Mouse (Mus musculus) frontal cortex, adult (tissue): ENCODE measurements around the gene Tnfrsf1b.

Experiments
- ATAC-seq: cut with Nextera tagmentation; 2 replicates; pipeline ENCODE4 v1.9.2; 2017; ENCODE audit warnings: mild to moderate bottlenecking, moderate library complexity, mixed read lengths; ENCODE audit not compliant: low TSS enrichment

The Tnfrsf1b gene

DNA sequence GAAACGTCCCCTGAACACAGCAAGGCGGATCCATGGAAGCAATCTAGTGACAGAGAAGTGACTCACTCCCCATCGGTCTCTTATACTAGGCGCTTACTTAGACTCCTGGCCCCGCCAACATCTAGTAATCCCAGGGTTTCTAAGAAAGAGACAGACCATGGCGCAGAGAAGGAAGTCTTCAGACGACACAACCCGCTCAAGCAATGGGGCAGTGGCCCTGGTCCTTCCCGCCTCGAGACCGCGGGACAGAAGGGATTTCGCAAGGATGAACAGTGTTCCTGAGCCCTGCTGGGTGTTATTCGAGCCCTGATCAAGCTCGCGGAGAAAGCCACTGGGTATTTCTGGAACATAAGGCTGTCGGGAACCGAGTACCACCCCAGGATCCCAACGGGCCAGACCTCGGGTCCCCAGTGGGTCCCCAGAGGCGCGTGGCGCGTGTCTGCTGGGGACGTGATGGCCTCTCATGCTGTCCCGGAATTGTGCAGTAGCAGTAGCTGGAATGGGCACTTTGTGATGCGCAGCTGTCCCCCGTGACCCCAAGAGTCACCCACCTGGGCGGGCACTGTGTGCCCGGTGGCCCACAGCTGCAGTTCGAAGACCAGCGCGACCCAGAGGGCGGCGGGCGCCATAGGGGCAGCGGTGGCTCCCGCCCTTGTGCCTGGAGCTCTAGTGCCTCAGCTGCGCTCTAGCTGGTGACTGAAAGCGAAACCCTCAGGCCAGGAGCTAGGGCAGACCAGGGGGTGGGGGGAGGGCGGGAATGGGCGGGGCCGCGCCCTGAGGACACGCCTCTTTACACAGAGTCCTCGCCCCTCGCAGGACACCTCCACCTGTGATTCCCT, at the start of gene Tnfrsf1b:
Tnfrsf1b (minus strand) TSS at position 698 of the 839 bp plus-strand sequence.
- no peak; the same call in 1 of the 2 replicates for ATAC-seq

- ATAC-seq: peak; percentile 84
These were observed 49.1 kb upstream of the Tnfrsf1b start for GRCm38 (mm10) chr4:145295589-145296300.

DNA sequence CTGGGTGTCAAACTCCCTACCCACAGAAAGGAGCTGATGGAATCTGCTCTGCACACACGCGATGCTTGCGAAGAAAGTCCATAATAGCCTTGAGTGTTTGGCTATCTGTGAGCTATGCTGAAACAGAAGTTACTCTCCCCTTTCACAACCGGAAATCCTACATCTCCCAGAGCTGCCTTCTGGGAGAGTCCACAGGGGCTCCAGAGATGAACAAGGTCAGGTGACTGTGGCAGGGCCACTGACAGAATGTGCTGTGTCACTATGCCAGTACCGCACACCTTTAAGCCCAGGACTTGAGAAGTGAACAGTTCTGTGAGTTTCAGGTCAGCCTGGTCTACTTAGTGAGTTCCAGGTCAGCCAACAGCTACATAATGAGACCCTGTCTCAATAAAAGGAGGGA, 47.9 kb upstream of the Tnfrsf1b start:
- no peak for ATAC-seq

DNA sequence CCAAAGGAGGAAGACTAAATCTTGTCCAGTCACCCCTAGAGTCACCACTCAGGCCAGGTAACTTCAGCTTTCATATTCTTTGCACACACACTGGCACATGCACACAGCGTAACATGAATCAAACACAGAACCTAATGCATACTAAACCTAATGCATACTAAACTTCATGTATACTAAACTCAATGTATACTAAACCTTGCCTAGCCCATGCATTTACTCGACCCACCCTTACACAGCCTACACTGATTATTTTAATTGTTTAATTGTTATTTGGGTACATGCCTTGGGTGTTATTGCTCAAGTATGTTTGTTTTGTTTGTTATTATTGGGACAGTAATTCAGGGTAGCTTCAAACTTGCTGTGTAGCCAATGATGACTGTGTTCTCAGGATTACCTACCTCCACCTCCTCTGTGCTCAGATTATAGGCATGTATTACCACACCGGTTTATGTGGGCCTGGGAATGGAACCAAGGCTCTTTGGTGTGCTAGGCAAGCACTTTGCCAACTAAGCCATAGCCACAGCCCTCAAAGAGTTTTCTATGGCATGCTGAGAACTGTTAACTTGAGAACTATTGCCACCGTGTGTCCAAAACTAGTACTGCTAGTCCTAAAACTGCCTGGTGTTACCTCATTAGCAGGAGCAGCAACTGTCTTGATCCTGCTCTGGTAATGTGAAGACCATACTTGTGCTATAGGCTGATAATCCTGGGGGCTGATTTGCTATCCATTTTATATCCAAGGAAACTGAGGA, 39.9 kb upstream of the Tnfrsf1b start:
- ATAC-seq: peak; percentile 88

- ATAC-seq: no peak
These were observed 38.0 kb upstream of the Tnfrsf1b start for GRCm38 (mm10) chr4:145284675-145285074.

DNA sequence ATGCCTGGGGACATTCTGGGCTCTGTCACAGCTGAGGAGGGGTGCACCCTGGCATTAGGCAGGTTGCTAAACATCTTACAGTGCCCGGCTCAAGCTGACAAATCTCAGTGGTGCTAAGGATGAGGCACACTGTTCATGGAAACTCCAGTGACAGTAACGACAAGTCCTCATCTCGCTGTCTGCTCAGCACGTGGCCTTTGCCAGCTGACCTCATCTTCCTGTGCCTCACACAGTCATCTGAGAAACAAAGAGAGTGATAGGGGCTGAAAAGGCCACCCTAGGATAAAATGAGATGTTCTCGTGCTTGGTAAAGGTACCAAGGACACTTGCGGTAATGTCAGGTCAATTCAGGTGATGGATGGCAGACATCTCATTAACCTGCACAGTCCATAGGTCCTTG, 36.8 kb upstream of the Tnfrsf1b start:
- ATAC-seq: no peak

DNA sequence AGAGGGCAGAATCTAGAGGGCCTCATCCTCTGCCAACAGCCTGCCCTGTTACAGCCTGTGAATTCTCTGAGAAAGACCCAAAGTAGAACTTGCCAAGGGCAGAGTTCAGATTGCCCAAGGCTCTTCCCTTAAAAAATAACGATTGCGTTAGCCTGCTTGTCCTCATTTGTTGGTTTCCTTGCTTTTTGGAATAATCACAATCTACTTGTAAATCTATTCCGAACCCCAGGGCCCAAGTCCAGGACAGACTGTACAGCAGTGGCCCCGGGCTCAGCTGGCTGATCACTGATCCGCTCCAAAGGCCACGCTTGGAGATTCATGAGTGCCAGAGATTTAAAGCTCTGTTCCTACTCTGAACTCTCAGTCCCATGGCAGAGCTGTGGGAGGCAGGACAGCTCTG, 34.3 kb upstream of the Tnfrsf1b start:
- ATAC-seq: no peak

GRCm38 (mm10) chr4:145278724-145279370, 32.2 kb upstream of the Tnfrsf1b start:
- no peak for ATAC-seq

GRCm38 (mm10) chr4:145278231-145278630, 31.6 kb upstream of the Tnfrsf1b start:
- no peak for ATAC-seq

DNA sequence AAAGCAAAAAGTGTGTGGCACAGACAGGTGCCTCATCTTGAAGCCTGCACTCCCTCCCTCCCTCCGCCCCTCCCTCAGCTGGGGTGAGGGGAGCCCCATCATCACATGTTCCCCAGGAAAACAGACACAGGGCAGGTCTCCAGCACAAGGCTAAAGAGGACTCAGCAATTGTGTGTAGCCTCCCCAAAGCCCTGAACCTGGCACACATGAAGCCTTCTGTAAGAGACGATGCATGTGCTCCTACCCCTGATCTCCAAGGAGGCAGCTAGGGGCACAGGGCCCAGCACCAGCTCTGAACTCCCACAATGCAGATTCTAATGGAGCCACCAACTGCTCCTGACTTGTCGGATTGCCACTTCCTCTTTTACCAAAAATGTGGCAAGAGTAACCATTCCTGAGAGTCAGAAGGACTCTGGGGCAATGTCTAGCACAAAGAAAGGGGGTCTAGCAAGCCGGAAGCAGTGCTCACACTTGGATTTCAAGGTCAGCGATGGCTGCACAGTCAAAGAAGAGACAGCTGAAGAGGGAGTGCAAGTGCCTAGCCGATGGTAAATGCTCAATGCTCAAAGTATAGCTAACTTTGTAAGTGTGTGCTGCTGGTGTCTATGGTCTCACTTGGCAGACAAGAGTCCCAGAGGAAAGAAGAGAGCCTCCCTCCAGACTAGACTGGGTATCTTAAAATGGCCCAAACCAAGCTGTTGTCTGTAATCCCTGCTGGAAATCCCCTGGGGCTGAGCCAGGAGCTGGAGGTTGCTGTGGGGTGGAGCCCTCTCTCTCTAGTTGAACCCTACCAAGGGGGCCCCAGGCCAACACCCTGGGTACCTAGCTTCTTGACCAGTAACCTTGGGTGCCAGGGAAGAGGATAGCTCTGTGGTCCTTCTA, 29.9 kb upstream of the Tnfrsf1b start:
- ATAC-seq: no peak

- ATAC-seq: no peak
These were observed 28.2 kb upstream of the Tnfrsf1b start for GRCm38 (mm10) chr4:145274887-145275286.

GRCm38 (mm10) chr4:145273923-145274322, 27.3 kb upstream of the Tnfrsf1b start:
- ATAC-seq: no peak

- ATAC-seq: no peak
These were observed 26.1 kb upstream of the Tnfrsf1b start for GRCm38 (mm10) chr4:145272763-145273162.

GRCm38 (mm10) chr4:145271634-145272033, 25.0 kb upstream of the Tnfrsf1b start:
- no peak for ATAC-seq

DNA sequence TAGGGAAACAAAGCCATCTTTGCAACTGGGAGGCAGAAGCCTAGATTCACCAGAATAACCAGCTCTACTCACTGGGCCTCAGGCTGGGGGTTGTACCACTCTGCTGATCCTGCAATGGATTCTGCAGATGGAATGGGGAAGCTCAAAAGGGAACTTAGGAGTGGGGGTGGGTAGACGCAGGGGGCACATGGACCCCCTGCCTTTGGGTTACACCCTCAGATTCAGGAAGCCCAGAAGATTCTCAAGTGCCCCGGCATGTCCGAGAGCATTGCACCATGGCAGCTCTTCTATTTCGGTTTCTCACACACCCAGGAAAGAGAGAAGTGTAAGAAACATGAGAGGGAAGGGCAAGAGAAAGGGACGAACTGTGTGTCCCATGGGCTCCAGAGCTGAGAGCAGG, 23.5 kb upstream of the Tnfrsf1b start:
- no peak for ATAC-seq

DNA sequence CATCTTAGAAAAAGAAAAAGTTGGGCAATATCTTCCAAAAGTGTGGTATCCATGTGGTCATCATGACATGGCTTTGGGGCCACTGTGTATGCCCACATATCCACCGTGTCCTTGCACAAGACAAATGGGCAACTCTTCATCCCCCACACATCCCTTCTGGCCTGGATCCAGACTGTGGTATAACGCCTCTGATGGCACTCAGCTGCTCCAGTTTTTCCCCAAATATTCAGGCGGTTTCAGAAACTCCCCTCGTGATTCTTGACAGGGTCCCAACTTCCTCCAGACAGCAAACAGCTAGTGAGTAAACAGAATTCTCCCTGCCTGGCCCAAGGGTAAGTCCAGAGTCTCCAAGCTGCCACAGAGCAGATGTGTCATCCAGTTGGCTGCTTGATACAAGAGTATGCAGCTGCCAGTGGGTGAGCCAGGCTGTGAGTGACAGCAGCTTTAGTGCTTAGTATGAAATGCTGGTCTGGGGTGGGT, 21.0 kb upstream of the Tnfrsf1b start:
- ATAC-seq: no peak

GRCm38 (mm10) chr4:145266505-145266904, 19.8 kb upstream of the Tnfrsf1b start:
- ATAC-seq: no peak

DNA sequence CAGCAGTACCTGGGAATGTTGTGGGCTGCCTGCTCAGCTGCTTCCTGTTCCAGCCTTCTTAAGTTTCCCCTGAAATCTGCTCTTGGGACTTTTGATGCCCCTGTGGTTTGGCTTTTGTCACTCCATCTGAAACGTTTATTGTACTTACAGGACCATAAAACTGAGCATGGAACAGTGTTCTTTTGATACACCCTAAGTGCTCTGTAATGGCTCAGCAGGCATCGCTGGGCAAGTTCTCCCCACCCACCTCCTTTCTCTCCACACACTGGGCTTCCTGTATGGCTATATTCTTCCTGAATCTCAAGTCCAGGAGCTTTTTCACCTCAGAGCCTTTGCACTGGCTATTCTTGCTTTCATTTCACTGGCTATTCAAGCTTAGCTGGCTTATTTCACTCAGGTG, 18.1 kb upstream of the Tnfrsf1b start:
- no peak for ATAC-seq

DNA sequence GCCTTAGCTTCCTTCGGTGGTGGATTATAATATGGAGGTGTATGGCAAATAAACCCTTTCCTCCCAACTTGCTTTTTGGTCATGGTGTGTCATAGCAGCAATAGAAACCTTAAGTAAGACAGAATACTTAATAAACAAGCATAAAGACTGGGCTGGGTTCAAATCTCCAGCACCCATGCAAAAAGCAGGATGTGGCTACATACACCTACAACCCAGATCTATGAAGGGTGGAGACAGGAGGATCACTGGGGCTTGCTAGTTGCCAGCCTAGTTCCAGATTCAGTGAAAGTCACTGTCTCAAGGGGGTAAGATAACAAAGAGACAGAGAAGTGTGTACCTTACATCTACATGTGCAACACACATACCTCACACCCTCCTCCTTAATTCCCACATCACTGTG, 16.9 kb upstream of the Tnfrsf1b start:
- no peak for ATAC-seq

GRCm38 (mm10) chr4:145260802-145261201, 14.1 kb upstream of the Tnfrsf1b start:
- no peak for ATAC-seq
